Mouse (Mus musculus) central nervous system, embryonic 18 days (tissue): Measurements from ENCODE around the gene Gtf2b. TPM values are rescaled to one million over a fixed set of nuclear protein-coding genes. Genes with fewer than 3 reads are reported as not detected.

ENCODE experiments used
- polyA plus RNA-seq: library from polyadenylated mRNA; depleted of rRNA; stranded (reverse); fragments of >200 nt; gene quantifications from 2 replicates; pipeline ENCODE4 v1.2.3, GENCODE M21; 2012; rRNA removed

The Gtf2b gene
- 49.7 and 54.9 TPM in 2 replicates for polyA plus RNA-seq

DNA sequence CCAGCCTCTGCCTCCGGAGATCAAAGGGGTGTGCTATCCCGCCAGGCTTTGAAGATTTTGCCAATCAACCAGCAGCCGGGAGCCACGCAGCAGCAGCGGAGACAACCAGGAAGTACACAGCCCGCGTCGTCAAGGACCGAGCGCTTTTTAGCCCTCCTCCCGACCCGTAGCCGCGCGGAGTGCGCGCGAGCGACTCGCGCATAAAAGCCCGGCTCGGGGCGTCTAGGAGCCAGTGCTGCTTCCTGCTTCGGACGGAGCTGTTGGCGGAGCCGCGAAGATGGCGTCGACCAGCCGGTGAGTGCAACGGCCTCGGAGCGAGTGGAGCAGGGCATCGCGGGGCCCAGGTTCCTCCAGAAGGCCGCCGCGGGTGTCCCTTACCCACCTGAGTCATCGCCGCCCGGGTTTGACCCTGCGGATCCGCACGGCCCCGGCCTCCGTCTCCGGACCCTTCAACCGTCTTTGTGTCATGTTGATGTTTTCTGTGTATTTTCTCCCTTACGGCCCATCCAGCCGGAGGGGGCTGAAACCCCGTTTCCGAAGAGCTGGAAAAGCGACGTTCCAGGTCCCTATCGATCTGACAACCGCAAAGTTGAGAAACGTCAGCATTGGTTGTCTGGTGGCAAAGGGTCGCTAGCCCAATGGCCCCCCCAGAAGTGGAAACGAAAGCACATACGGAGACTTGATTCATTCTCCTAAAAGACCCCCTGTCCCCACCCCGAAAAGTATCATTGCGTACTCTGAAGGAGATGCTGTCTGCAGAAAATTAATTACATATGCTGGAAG lies at the start of gene Gtf2b:
Gtf2b (plus strand) TSS at position 51 of the 783 bp plus-strand sequence.

Other genes with a start within 250 kb of the Gtf2b start
- gene Gbp7, start 234.7 kb upstream of the Gtf2b start, polyA plus RNA-seq: 0.88 and 1.2 TPM in 2 replicates
- gene Gbp3, start 205.0 kb upstream of the Gtf2b start, polyA plus RNA-seq: 4.1 and 4.7 TPM in 2 replicates
- 0.05 TPM in 1 of 2 replicates, not detected in the other for gene Gbp2b, start 170.2 kb upstream of the Gtf2b start, polyA plus RNA-seq
- gene Gbp2, start 144.4 kb upstream of the Gtf2b start, polyA plus RNA-seq: 1.1 and 1.2 TPM in 2 replicates
- 3.5 and 3.7 TPM in 2 replicates for gene Kyat3, start 64.0 kb upstream of the Gtf2b start, polyA plus RNA-seq
- gene Pkn2, start 117.0 kb downstream of the Gtf2b start, polyA plus RNA-seq: 14.3 and 15.5 TPM in 2 replicates